Mouse (Mus musculus): Measurements from ENCODE around the gene Taf6. TPM values are rescaled to one million over a fixed set of nuclear protein-coding genes. Genes with fewer than 3 reads are reported as not detected.

The Taf6 gene
- total RNA-seq, 2 experiments from 2014 or later, result 21.8 to 42.3 TPM

- ATAC-seq (replicated peaks; ENCODE audit: low FRiP score, poor library complexity, severe bottlenecking), result no peak
These were observed 14.0 kb downstream of the Taf6 start for GRCm38 (mm10) chr5:138173217-138173616.

- peak; percentile 85 for ATAC-seq (replicated peaks; ENCODE audit: low FRiP score, poor library complexity, severe bottlenecking)
These were observed 15.4 kb downstream of the Taf6 start, which contains the start of the genes Ap4m1 and Mcm7 for GRCm38 (mm10) chr5:138171695-138172491. TSS of gene Ap4m1 (plus strand) at chr5:138172002. TSS of gene Mcm7 (minus strand) at chr5:138172422.

GRCm38 (mm10) chr5:138170936-138171561, 16.2 kb downstream of the Taf6 start:
- ATAC-seq (replicated peaks; ENCODE audit: low FRiP score, poor library complexity, severe bottlenecking), result peak; percentile 81

- ATAC-seq (replicated peaks; ENCODE audit: low FRiP score, poor library complexity, severe bottlenecking), result no peak
These were observed 21.7 kb downstream of the Taf6 start for GRCm38 (mm10) chr5:138165594-138165993.

GRCm38 (mm10) chr5:138163610-138164009, 23.6 kb downstream of the Taf6 start:
- no peak for ATAC-seq (replicated peaks; ENCODE audit: low FRiP score, poor library complexity, severe bottlenecking)

- ATAC-seq (replicated peaks; ENCODE audit: low FRiP score, poor library complexity, severe bottlenecking), result no peak
These were observed 24.2 kb downstream of the Taf6 start for GRCm38 (mm10) chr5:138163046-138163445.

- peak; percentile 97 for ATAC-seq (replicated peaks; ENCODE audit: low FRiP score, poor library complexity, severe bottlenecking)
These were observed 26.2 kb downstream of the Taf6 start, which contains the start of gene Cops6 for GRCm38 (mm10) chr5:138160842-138161665. TSS of gene Cops6 (plus strand) at chr5:138161071.

- no peak for ATAC-seq (replicated peaks; ENCODE audit: low FRiP score, poor library complexity, severe bottlenecking)
These were observed 27.0 kb downstream of the Taf6 start for GRCm38 (mm10) chr5:138160224-138160762.

- peak; percentile 95 for ATAC-seq (replicated peaks; ENCODE audit: low FRiP score, poor library complexity, severe bottlenecking)
These were observed 31.7 kb downstream of the Taf6 start, which contains the start of gene Zfp113 for GRCm38 (mm10) chr5:138155443-138155976. TSS of gene Zfp113 (minus strand) at chr5:138155744.

GRCm38 (mm10) chr5:138154390-138154789, 32.9 kb downstream of the Taf6 start:
- no peak for ATAC-seq (replicated peaks; ENCODE audit: low FRiP score, poor library complexity, severe bottlenecking)

- no peak for ATAC-seq (replicated peaks; ENCODE audit: low FRiP score, poor library complexity, severe bottlenecking)
These were observed 48.7 kb downstream of the Taf6 start for GRCm38 (mm10) chr5:138138585-138138984.

GRCm38 (mm10) chr5:138137935-138138549, 49.2 kb downstream of the Taf6 start:
- ATAC-seq (replicated peaks; ENCODE audit: low FRiP score, poor library complexity, severe bottlenecking), result peak; percentile 80

GRCm38 (mm10) chr5:138137257-138137656, 50.0 kb downstream of the Taf6 start:
- 0 out of 2 replicates have a peak, but pooled peaks have one; percentile 40 for ATAC-seq (replicated peaks; ENCODE audit: low FRiP score, poor library complexity, severe bottlenecking)

- ATAC-seq (replicated peaks; ENCODE audit: low FRiP score, poor library complexity, severe bottlenecking), result no peak
These were observed 54.7 kb downstream of the Taf6 start for GRCm38 (mm10) chr5:138132425-138133064.

Other genes with a start within 250 kb of the Taf6 start
- not detected in 2 replicates for gene Gjc3, start 224.4 kb downstream of the Taf6 start, total RNA-seq (2015; ENCODE audit: low replicate concordance)
- gene Gjc3, start 224.4 kb downstream of the Taf6 start, total RNA-seq (2017; ENCODE audit: low replicate concordance), result not detected in 2 replicates
- not detected in 2 replicates for gene Azgp1, start 205.9 kb downstream of the Taf6 start, total RNA-seq (2015; ENCODE audit: low replicate concordance)
- gene Azgp1, start 205.9 kb downstream of the Taf6 start, total RNA-seq (2017; ENCODE audit: low replicate concordance), result not detected in 2 replicates
- gene Smok3a, start 166.2 kb downstream of the Taf6 start, total RNA-seq (2015; ENCODE audit: low replicate concordance), result not detected in 2 replicates
- not detected in 2 replicates for gene Smok3a, start 166.2 kb downstream of the Taf6 start, total RNA-seq (2017; ENCODE audit: low replicate concordance)
- gene Smok3b, start 166.0 kb downstream of the Taf6 start, total RNA-seq (2015; ENCODE audit: low replicate concordance), result not detected in 2 replicates
- gene Smok3b, start 166.0 kb downstream of the Taf6 start, total RNA-seq (2017; ENCODE audit: low replicate concordance), result not detected in 2 replicates
- not detected in 2 replicates for gene Smok3c, start 134.3 kb downstream of the Taf6 start, total RNA-seq (2015; ENCODE audit: low replicate concordance)
- gene Smok3c, start 134.3 kb downstream of the Taf6 start, total RNA-seq (2017; ENCODE audit: low replicate concordance), result not detected in 2 replicates
- 12.6 and 20.5 TPM in 2 replicates for gene Zkscan1, start 102.4 kb downstream of the Taf6 start, total RNA-seq (2015; ENCODE audit: low replicate concordance)
- 14.4 and 16.7 TPM in 2 replicates for gene Zkscan1, start 102.4 kb downstream of the Taf6 start, total RNA-seq (2017; ENCODE audit: low replicate concordance)
- gene Zscan21, start 70.5 kb downstream of the Taf6 start, total RNA-seq (2015; ENCODE audit: low replicate concordance), result 14.7 and 16.6 TPM in 2 replicates
- gene Zscan21, start 70.5 kb downstream of the Taf6 start, total RNA-seq (2017; ENCODE audit: low replicate concordance), result 5.7 and 12.6 TPM in 2 replicates
- 3.4 and 8.6 TPM in 2 replicates for gene Zfp113, start 31.7 kb downstream of the Taf6 start, total RNA-seq (2015; ENCODE audit: low replicate concordance)
- gene Zfp113, start 31.7 kb downstream of the Taf6 start, total RNA-seq (2017; ENCODE audit: low replicate concordance), result 2.0 and 4.1 TPM in 2 replicates
- 34.2 and 54.1 TPM in 2 replicates for gene Cops6, start 26.4 kb downstream of the Taf6 start, total RNA-seq (2015; ENCODE audit: low replicate concordance)
- 10.1 and 22.2 TPM in 2 replicates for gene Cops6, start 26.4 kb downstream of the Taf6 start, total RNA-seq (2017; ENCODE audit: low replicate concordance)
- 9.6 and 16.2 TPM in 2 replicates for gene Ap4m1, start 15.4 kb downstream of the Taf6 start, total RNA-seq (2015; ENCODE audit: low replicate concordance)
- gene Ap4m1, start 15.4 kb downstream of the Taf6 start, total RNA-seq (2017; ENCODE audit: low replicate concordance), result 18.1 and 19.4 TPM in 2 replicates
- 218 and 223 TPM in 2 replicates for gene Mcm7, start 15.0 kb downstream of the Taf6 start, total RNA-seq (2015; ENCODE audit: low replicate concordance)
- gene Mcm7, start 15.0 kb downstream of the Taf6 start, total RNA-seq (2017; ENCODE audit: low replicate concordance), result 304 and 424 TPM in 2 replicates
- 13.0 and 23.8 TPM in 2 replicates for gene Cnpy4, start within 50 bp of the Taf6 start, total RNA-seq (2015; ENCODE audit: low replicate concordance)
- 23.5 and 29.3 TPM in 2 replicates for gene Cnpy4, start within 50 bp of the Taf6 start, total RNA-seq (2017; ENCODE audit: low replicate concordance)
- 0.72 TPM in 1 of 2 replicates, not detected in the other for gene Mblac1, start 6.9 kb upstream of the Taf6 start, total RNA-seq (2015; ENCODE audit: low replicate concordance)
- 0.53 and 1.4 TPM in 2 replicates for gene Mblac1, start 6.9 kb upstream of the Taf6 start, total RNA-seq (2017; ENCODE audit: low replicate concordance)
- gene Nxpe5, start 38.4 kb upstream of the Taf6 start, total RNA-seq (2015; ENCODE audit: low replicate concordance), result 0.84 and 1.1 TPM in 2 replicates
- gene Nxpe5, start 38.4 kb upstream of the Taf6 start, total RNA-seq (2017; ENCODE audit: low replicate concordance), result 0.39 TPM in 1 of 2 replicates, not detected in the other
- gene Lamtor4, start 68.0 kb upstream of the Taf6 start, total RNA-seq (2015; ENCODE audit: low replicate concordance), result 22.3 and 26.4 TPM in 2 replicates
- 4.6 and 5.4 TPM in 2 replicates for gene Lamtor4, start 68.0 kb upstream of the Taf6 start, total RNA-seq (2017; ENCODE audit: low replicate concordance)
- 15.5 and 16.8 TPM in 2 replicates for gene BC037034, start 76.6 kb upstream of the Taf6 start, total RNA-seq (2015; ENCODE audit: low replicate concordance)
- gene BC037034, start 76.6 kb upstream of the Taf6 start, total RNA-seq (2017; ENCODE audit: low replicate concordance), result 7.6 and 8.9 TPM in 2 replicates
- not detected in 2 replicates for gene Gal3st4, start 85.4 kb upstream of the Taf6 start, total RNA-seq (2015; ENCODE audit: low replicate concordance)
- not detected in 2 replicates for gene Gal3st4, start 85.4 kb upstream of the Taf6 start, total RNA-seq (2017; ENCODE audit: low replicate concordance)
- gene Gm43720, start 92.5 kb upstream of the Taf6 start, total RNA-seq (2015; ENCODE audit: low replicate concordance), result not detected in 2 replicates
- gene Gm43720, start 92.5 kb upstream of the Taf6 start, total RNA-seq (2017; ENCODE audit: low replicate concordance), result not detected in 2 replicates
- not detected in 2 replicates for gene Gpc2, start 92.6 kb upstream of the Taf6 start, total RNA-seq (2015; ENCODE audit: low replicate concordance)
- gene Gpc2, start 92.6 kb upstream of the Taf6 start, total RNA-seq (2017; ENCODE audit: low replicate concordance), result 0.39 TPM in 1 of 2 replicates, not detected in the other
- gene Stag3, start 92.8 kb upstream of the Taf6 start, total RNA-seq (2015; ENCODE audit: low replicate concordance), result 52.4 and 92.6 TPM in 2 replicates
- 51.5 and 56.2 TPM in 2 replicates for gene Stag3, start 92.8 kb upstream of the Taf6 start, total RNA-seq (2017; ENCODE audit: low replicate concordance)
- gene Pvrig, start 154.5 kb upstream of the Taf6 start, total RNA-seq (2015; ENCODE audit: low replicate concordance), result not detected in 2 replicates
- not detected in 2 replicates for gene Pvrig, start 154.5 kb upstream of the Taf6 start, total RNA-seq (2017; ENCODE audit: low replicate concordance)

Measured in erythroid progenitor cell, adult 5-6 weeks (primary cell).